Mouse (Mus musculus): ENCODE measurements around the gene Snhg11. TPM values are rescaled to one million over a fixed set of nuclear protein-coding genes. Genes with fewer than 3 reads are reported as not detected.
"Not testable (repeated sequence)": the region's sequence is repeated elsewhere in the genome, so short reads cannot be mapped to it uniquely, and the experiment has no call there.

Snhg11 gene
- polyA plus RNA-seq, 1 experiment from 2014 or later: 1,236 TPM

DNA sequence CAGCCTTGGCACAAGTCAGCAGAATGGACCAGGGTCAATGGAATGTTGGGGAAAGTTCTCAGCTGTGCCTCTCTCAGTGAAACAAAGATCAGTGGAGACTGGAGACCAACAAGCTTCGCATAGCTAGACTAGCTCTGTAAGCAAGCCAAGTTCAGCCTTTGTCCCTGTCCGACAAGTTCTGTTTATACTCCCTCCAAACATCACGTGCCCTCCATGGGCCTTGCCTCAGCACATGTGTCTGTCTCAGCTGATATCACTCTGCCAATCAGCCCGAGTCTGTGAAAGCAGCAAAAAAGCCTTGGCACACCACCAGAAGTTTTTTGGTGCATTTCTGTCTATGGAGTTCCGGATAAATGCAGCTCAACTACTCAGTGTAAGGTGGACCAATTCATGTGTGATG is 2.4 kb upstream of the Snhg11 start:
- Histone ChIP-seq H3K4me1 (peaks cover 11% of the 10 kb centered on the region), H3K9me3 (replicated peaks) (no peaks in the 10 kb centered on the region), H3K27me3 (replicated peaks) (peaks cover 4% of the 10 kb centered on the region; the same call in 1 of the 2 replicates), H3K4me2 (no peak overlapping the region), H3K4me3 (replicated peaks) (no peak overlapping the region), H3K36me3 (peaks cover 6% of the 10 kb centered on the region; the same call in 1 of the 2 replicates), H3K27ac (replicated peaks) (no peak overlapping the region), H3K9ac (replicated peaks) (no peak overlapping the region)
- ATAC-seq (ENCODE audit: low FRiP score): no peak
- 82% methylated on average over 5 of the region's 5 CpGs for WGBS

DNA sequence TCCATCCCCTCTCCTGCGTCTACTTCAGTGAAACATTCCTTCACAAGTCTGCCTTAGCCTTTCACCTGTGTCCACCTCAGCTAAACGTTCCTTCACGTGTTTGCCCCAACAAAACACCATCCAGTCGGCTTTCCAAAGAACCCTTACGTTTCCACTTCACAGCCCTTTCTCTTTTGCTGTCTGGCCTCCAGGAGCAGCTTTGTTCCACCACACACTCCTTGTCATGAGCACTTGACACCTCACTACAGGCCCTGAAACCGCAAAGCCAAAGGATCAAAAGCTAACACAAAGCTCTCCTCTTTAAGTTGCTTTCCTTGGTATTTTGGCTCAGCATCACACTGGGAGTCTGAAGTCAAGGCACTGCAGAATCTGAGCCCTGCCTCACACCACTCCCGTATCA is 1.9 kb upstream of the Snhg11 start:
- Histone ChIP-seq H3K36me3 (peaks cover 11% of the 10 kb centered on the region; the same call in 1 of the 2 replicates), H3K4me1 (peaks cover 16% of the 10 kb centered on the region), H3K27me3 (replicated peaks) (peaks cover 4% of the 10 kb centered on the region; the same call in 1 of the 2 replicates), H3K4me3 (replicated peaks) (no peak overlapping the region), H3K9me3 (replicated peaks) (no peaks in the 10 kb centered on the region), H3K9ac (replicated peaks) (no peak overlapping the region), H3K4me2 (no peak overlapping the region), H3K27ac (replicated peaks) (no peak overlapping the region)
- 74% methylated on average over 7 of the region's 7 CpGs for WGBS
- ATAC-seq (ENCODE audit: low FRiP score): no peak

DNA sequence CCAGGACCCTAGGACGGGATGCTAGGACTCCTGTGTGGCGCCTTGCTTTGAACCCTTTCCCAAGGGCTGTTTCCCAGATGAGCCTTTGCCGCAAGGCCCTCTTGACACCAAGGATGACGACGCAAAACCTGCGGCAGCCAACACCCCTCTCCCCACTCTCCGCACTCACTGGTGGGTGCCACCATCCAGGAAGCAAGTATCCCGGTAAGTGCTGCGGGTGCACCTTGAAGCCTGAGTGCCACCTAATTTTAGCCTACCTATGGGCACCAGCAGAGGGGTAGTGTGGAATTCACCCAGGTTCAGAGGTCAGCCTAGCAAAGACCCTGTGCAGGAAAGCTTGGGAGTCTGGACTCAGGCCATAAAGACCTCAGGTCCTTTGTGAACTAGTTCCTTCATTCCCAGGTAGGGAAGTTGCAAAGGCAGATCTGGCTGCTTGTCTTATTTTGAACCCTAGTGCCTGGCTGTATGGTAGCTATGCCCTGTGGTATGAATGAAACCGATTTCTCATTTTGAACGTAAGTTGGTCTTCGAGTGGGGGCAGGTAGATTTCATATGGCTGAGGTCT is 767 bp downstream of the Snhg11 start:
- Histone ChIP-seq H3K4me3 (replicated peaks) (peak overlapping the region; percentile 66), H3K36me3 (peaks cover 19% of the 10 kb centered on the region), H3K4me1 (peaks cover 41% of the 10 kb centered on the region), H3K27me3 (replicated peaks) (peaks cover 4% of the 10 kb centered on the region; the same call in 1 of the 2 replicates), H3K9me3 (replicated peaks) (no peaks in the 10 kb centered on the region), H3K9ac (replicated peaks) (peak overlapping the region; percentile 74), H3K4me2 (peak overlapping the region; percentile 62), H3K27ac (replicated peaks) (peak overlapping the region; percentile 93)
- 28% methylated on average over 12 of the region's 12 CpGs for WGBS
- peak; percentile 29 for ATAC-seq (ENCODE audit: low FRiP score)

DNA sequence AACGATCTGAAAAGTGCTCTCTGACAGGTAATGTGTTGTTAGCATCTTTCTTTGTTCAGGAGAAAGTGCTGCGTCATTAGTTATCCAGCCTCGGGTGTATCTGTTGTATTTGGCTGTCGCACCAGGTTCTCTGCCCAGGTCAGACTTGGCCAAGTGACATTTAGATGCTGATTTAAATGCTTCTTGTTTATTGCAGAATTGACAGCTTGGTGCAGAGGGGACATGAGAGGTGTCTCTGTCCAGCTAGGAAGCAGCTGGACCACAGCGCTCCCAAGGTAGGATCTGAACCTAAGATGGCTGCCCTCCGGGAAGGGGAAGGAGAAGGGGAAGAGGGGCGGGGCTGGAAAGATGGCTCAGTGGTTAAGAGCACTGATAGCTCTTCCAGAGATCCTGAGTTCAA is 1.4 kb downstream of the Snhg11 start:
- Histone ChIP-seq H3K27me3 (replicated peaks) (peaks cover 4% of the 10 kb centered on the region; the same call in 1 of the 2 replicates), H3K4me1 (peaks cover 42% of the 10 kb centered on the region), H3K36me3 (peaks cover 24% of the 10 kb centered on the region), H3K9me3 (replicated peaks) (no peaks in the 10 kb centered on the region), H3K4me3 (replicated peaks) (peak overlapping the region; percentile 66), H3K9ac (replicated peaks) (peak overlapping the region; percentile 74), H3K4me2 (peak overlapping the region; percentile 62), H3K27ac (replicated peaks) (peak overlapping the region; percentile 93)
- WGBS: 53% methylated on average over 7 of the region's 7 CpGs
- no peak for ATAC-seq (ENCODE audit: low FRiP score)

DNA sequence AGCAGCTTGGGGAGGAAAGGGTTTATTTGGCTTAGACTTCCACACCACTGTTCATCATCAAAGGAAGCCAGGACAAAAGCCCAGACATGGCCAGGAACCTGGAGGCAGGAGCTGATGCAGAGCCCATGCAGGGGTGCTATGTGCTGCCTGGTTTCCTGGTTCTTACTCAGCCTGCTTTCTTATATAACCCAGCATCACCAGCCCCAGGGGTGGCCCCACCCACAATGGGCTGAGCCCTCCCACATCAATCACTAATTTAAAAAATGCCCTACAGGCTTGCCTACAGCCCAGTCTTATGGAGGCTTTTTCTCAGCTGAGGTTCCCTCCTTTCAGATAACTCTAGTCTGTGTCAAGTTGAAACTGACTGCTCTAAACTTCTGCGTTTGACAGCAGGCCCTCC is 2.4 kb downstream of the Snhg11 start:
- peak overlapping the region; percentile 74 for H3K9ac ChIP-seq (replicated peaks)
- ATAC-seq (ENCODE audit: low FRiP score): no peak
- peak overlapping the region; percentile 62 for H3K4me2 ChIP-seq
- peak overlapping the region; percentile 66 for H3K4me3 ChIP-seq (replicated peaks)
- H3K4me1 ChIP-seq: peaks cover 46% of the 10 kb centered on the region
- peaks cover 25% of the 10 kb centered on the region for H3K36me3 ChIP-seq
- 91% methylated on average over 1 of the region's 1 CpGs for WGBS
- H3K9me3 ChIP-seq (replicated peaks): no peaks in the 10 kb centered on the region
- no peak overlapping the region for H3K27ac ChIP-seq (replicated peaks)
- H3K27me3 ChIP-seq (replicated peaks): peaks cover 4% of the 10 kb centered on the region; the same call in 1 of the 2 replicates

DNA sequence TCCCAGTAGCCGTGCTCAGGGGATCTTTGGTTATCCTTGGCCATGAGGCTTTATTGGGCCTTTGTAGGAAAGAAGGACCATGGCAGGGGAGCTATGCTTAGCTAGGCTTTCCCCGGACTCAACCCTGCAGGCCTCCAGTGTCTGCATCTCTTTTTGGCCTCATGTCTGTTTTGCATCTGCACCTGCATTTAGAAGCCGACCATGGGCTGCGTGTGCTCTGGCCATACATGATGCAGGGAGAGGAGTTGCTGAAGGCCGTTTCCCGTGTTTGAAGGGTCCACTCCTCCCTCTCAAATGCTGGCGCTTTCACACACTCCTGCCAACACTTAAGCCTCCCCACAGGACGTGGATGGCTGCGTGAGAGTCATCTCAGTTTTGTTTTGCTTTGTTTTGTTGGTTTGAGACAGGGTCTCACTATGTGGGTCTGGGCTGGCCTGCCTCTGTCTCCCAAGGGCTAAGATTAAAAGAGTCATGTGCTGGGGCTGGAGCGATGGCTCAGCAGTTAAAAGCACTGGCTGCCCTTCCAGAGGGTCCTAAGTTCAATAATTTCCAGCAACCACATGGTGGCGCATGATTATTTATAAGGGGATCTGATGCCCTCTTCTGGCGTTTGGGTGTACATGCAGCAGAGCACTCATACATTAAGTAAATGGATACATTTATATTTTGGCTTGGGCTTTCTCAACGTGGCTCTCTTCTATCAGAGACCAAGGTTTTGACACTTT is 4.1 kb downstream of the Snhg11 start:
- H3K4me3 ChIP-seq (replicated peaks): peak overlapping the region; percentile 10; the same call in 1 of the 2 replicates
- peaks cover 29% of the 10 kb centered on the region for H3K36me3 ChIP-seq
- peak overlapping the region; percentile 61 for H3K27ac ChIP-seq (replicated peaks)
- no peaks in the 10 kb centered on the region for H3K9me3 ChIP-seq (replicated peaks)
- H3K27me3 ChIP-seq (replicated peaks): no peaks in the 10 kb centered on the region
- peak overlapping the region; percentile 20; the same call in 1 of the 2 replicates for H3K9ac ChIP-seq (replicated peaks)
- H3K4me2 ChIP-seq: peak overlapping the region; percentile 62
- WGBS: 41% methylated on average over 13 of the region's 13 CpGs
- H3K4me1 ChIP-seq: peaks cover 46% of the 10 kb centered on the region
- ATAC-seq (ENCODE audit: low FRiP score): peak; percentile 30; the same call in 1 of the 2 replicates

DNA sequence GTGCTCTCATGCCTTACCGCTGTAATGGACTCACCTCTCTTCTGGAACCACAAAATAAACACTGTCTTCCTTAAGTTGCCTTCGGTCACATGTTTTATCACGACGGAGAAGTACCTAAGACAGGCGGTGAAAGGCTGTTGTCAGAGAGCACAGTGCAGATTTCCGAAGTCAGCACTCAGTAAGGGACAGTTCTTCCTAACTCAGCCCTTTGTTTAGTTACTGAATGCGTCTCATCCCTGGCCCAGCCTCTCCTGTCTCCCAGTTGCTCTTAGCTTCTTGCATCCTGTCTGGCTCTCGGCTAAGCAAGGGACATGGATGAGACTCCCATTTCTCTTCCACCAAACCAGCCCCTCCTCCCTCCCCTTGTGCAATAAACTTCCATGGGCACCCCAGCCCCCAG is 10.6 kb downstream of the Snhg11 start:
- Histone ChIP-seq H3K27me3 (replicated peaks) (no peaks in the 10 kb centered on the region), H3K9me3 (replicated peaks) (no peaks in the 10 kb centered on the region), H3K4me1 (peaks cover 7% of the 10 kb centered on the region; the same call in 1 of the 2 replicates), H3K36me3 (peaks cover 21% of the 10 kb centered on the region), H3K4me3 (replicated peaks) (no peak overlapping the region), H3K27ac (replicated peaks) (no peak overlapping the region), H3K4me2 (no peak overlapping the region), H3K9ac (replicated peaks) (no peak overlapping the region)
- 40% methylated on average over 8 of the region's 8 CpGs for WGBS
- ATAC-seq (ENCODE audit: low FRiP score): no peak

DNA sequence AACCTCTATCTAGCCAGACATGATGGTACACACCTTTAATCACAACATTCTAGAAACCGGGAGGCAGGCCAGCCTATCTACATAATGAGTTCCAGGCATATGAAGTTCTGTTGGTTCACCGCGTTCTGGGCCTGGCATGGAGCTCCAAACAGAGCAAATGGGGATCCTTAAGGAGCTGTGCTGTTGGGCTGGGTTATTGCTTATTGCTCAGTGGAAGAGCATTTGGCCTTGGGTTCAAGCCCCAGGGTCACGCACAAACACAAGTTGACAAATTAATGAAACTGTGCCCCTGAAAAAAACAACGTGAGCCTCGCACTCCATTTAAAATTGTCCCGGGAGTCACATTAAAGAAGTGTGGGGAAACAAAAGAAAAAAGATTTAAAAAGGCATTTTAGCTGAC is 14.0 kb downstream of the Snhg11 start:
- H3K4me2 ChIP-seq: no peak overlapping the region
- H3K27me3 ChIP-seq (replicated peaks): no peaks in the 10 kb centered on the region
- no peaks in the 10 kb centered on the region for H3K4me1 ChIP-seq
- WGBS: 84% methylated on average over 7 of the region's 7 CpGs
- H3K9ac ChIP-seq (replicated peaks): no peak overlapping the region
- ATAC-seq (ENCODE audit: low FRiP score): no peak
- H3K27ac ChIP-seq (replicated peaks): no peak overlapping the region
- H3K36me3 ChIP-seq: peaks cover 11% of the 10 kb centered on the region
- H3K4me3 ChIP-seq (replicated peaks): no peak overlapping the region
- no peaks in the 10 kb centered on the region for H3K9me3 ChIP-seq (replicated peaks)

DNA sequence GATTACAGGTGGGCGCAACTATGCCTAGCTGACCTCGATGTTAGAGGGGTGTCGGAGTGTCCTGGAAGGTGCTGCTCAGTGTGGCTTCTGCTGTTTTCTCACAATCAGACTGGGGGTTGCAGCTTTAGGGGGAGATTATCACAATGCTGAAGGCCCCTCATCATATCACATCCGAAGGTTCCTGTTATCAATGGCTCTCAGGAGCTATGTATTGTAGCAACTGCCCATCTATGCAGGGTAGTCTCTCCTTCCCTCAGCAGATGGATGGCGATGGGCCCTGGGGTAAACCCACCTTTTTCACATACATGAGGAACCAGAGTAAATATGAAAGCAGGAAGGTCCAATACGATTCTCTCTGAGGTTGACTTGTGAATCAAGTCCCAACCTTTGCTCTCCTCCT is 20.9 kb downstream of the Snhg11 start:
- Histone ChIP-seq H3K27me3 (replicated peaks) (no peaks in the 10 kb centered on the region), H3K36me3 (no peaks in the 10 kb centered on the region), H3K27ac (replicated peaks) (no peak overlapping the region), H3K9ac (replicated peaks) (no peak overlapping the region), H3K4me3 (replicated peaks) (no peak overlapping the region), H3K4me1 (no peaks in the 10 kb centered on the region), H3K9me3 (replicated peaks) (no peaks in the 10 kb centered on the region), H3K4me2 (no peak overlapping the region)
- no peak for ATAC-seq (ENCODE audit: low FRiP score)
- WGBS: 92% methylated on average over 6 of the region's 6 CpGs

DNA sequence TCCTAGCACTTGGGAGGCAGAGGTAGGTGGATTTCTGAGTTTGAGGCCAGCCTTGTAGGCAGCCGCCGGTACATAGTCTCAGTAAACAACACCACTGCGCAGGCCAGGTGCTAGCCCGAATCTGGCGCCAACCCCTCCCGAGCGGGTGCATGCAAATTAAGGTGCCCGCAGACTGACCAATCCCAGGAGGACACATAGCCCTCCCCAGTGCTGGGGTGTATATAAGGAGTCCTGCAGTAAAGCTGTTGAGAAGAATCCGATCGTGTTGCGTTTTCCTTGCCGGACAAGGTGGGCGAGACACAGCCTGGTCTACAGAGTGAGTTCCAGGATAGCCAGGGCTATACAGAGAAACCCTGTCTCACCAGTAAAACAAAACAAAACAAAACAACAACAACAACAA is 21.7 kb downstream of the Snhg11 start:
- WGBS: 70% methylated on average over 13 of the region's 13 CpGs
- not testable (repeated sequence) for H3K4me2 ChIP-seq; H3K9me3 ChIP-seq (replicated peaks); H3K27ac ChIP-seq (replicated peaks); H3K4me1 ChIP-seq; H3K27me3 ChIP-seq (replicated peaks); H3K9ac ChIP-seq (replicated peaks); ATAC-seq (ENCODE audit: low FRiP score); H3K4me3 ChIP-seq (replicated peaks); H3K36me3 ChIP-seq

DNA sequence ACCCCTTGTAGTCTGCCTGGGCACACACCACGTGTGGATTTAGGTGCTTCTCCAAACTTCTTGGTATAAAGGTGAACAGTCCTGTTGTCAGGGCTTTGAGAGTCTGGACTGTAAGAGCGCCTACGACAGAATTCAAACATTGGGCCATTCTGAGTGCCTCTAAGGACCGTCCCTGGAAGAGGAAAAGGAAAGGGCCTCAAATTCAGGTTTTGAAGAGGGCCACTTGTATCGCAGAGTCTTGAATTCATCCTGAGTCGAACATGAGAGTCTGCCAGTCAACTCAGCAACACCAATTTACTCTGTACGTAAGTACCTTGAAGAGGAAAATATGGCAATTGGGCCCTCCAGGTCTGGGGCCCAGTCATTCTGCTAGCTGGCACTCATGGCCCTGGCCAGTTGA is 27.5 kb downstream of the Snhg11 start:
- no peak overlapping the region for H3K9ac ChIP-seq (replicated peaks)
- no peak overlapping the region for H3K4me3 ChIP-seq (replicated peaks)
- no peak overlapping the region for H3K27ac ChIP-seq (replicated peaks)
- WGBS: 87% methylated on average over 7 of the region's 7 CpGs
- no peak overlapping the region for H3K4me2 ChIP-seq
- no peaks in the 10 kb centered on the region for H3K36me3 ChIP-seq
- H3K4me1 ChIP-seq: no peaks in the 10 kb centered on the region
- H3K27me3 ChIP-seq (replicated peaks): no peaks in the 10 kb centered on the region
- no peak for ATAC-seq (ENCODE audit: low FRiP score)
- H3K9me3 ChIP-seq (replicated peaks): no peaks in the 10 kb centered on the region

DNA sequence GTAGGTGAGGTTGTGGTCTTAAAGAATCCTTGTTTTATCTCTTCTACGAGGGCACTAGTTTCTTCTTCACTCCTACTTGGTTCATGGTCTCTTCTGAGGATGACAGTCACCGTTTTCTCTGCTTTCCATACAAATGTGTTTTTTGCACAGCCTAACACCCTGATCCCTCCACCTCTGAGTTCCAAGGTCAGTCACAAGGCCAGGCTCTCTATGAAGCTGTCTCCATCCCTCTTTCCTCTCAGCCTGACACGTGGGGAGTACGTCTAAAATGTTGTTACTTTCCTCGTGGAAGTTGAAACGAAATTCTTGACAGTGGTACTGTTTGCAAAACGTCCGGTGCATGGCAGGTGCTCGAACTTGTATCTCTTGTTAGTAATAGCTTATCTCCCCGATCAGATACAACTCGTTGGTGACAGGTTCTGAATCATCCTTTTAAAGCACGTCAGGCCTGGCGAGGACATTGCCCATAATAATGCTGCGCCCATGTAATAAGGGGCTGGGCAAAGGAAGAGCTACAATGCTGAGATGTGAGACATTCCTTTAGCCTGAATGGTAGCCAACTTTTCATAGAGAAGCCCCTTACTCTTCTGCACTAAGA is 33.7 kb downstream of the Snhg11 start:
- Histone ChIP-seq H3K4me2 (peak overlapping the region; percentile 61), H3K27me3 (replicated peaks) (no peaks in the 10 kb centered on the region), H3K4me3 (replicated peaks) (peak overlapping the region; percentile 92), H3K9me3 (replicated peaks) (no peaks in the 10 kb centered on the region), H3K36me3 (no peaks in the 10 kb centered on the region), H3K9ac (replicated peaks) (peak overlapping the region; percentile 41), H3K4me1 (peaks cover 28% of the 10 kb centered on the region), H3K27ac (replicated peaks) (peak overlapping the region; percentile 81)
- ATAC-seq (ENCODE audit: low FRiP score): peak; percentile 61
- 22% methylated on average over 14 of the region's 14 CpGs for WGBS
